Mouse (Mus musculus): ENCODE data around the gene Vmp1. TPM values are rescaled to one million over a fixed set of nuclear protein-coding genes. Genes with fewer than 3 reads are reported as not detected.

Vmp1 gene
- polyA plus RNA-seq, 1 experiment, result 101 TPM

DNA sequence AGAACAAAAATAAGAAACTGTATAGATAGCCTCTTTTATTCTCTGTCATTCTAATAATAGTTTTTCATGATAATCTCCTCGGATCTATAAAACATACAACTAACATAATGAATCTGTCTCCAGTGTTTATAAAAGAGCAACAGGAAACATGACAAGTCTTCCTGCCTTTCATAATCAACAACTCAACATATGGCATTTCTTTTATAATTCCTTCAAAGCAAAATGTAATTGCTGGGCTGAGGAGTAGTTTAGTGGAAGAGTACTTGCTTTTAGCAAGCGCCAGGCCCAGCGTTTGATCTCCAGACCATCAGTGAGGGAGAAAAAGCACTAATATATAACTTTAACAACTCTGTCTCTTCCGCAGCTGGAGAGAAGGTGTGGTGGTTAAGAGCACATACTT is 41.9 kb downstream of the Vmp1 start:
- Histone ChIP-seq H3K36me3 (ENCODE audit: control insufficient read depth, insufficient read depth, low read length, poor library complexity, severe bottlenecking) (peaks cover 3% of the 10 kb centered on the region), H3K9me3 (replicated peaks; ENCODE audit: control insufficient read depth, insufficient read depth, low read length, poor library complexity, severe bottlenecking) (no peaks in the 10 kb centered on the region), H3K4me1 (ENCODE audit: control insufficient read depth, insufficient read depth, low read length) (no peaks in the 10 kb centered on the region), H3K9ac (ENCODE audit: low read depth, poor library complexity, severe bottlenecking) (no peak overlapping the region), H3K27me3 (ENCODE audit: control insufficient read depth, insufficient read depth, low read length, poor library complexity, severe bottlenecking) (no peaks in the 10 kb centered on the region), H3K27ac (ENCODE audit: insufficient read depth, low read length) (no peak overlapping the region), H3K4me3 (ENCODE audit: low read depth, low read length) (no peak overlapping the region)
- no peak for TF ChIP-seq POLR2A (IDR thresholded peaks at IDR 0.05; ENCODE audit: insufficient read depth, low read length)
- no peak for TF ChIP-seq EP300 (IDR thresholded peaks at IDR 0.05; ENCODE audit: insufficient read depth, low read depth, low read length)
- TF ChIP-seq CTCF (IDR thresholded peaks at IDR 0.05; ENCODE audit: low read depth, low read length), result no peak

DNA sequence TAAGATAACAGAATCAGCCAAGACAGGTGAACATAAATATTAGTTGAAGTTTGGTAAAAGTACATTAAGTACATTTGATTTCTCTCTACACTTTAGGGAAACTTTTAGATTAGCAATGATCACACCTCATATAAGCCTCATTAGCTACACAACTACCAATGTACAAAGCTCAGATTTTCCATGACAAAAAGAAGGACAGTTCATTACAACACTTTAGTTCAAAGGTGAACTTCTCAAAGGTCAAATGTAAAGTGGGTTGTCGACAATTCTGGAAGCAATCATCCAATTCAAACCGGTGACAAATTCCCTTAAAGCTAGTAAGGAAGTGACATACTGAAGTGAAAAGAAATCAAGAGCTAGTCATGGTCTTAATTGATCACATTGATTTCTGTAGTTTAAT is 45.9 kb downstream of the Vmp1 start:
- H3K27me3 ChIP-seq (ENCODE audit: control insufficient read depth, insufficient read depth, low read length, poor library complexity, severe bottlenecking), result no peaks in the 10 kb centered on the region
- H3K9ac ChIP-seq (ENCODE audit: low read depth, poor library complexity, severe bottlenecking), result no peak overlapping the region
- no peaks in the 10 kb centered on the region for H3K9me3 ChIP-seq (replicated peaks; ENCODE audit: control insufficient read depth, insufficient read depth, low read length, poor library complexity, severe bottlenecking)
- TF ChIP-seq POLR2A (IDR thresholded peaks at IDR 0.05; ENCODE audit: insufficient read depth, low read length) (no peak), EP300 (IDR thresholded peaks at IDR 0.05; ENCODE audit: insufficient read depth, low read depth, low read length) (no peak), CTCF (IDR thresholded peaks at IDR 0.05; ENCODE audit: low read depth, low read length) (no peak)
- H3K4me3 ChIP-seq (ENCODE audit: low read depth, low read length), result no peak overlapping the region
- H3K4me1 ChIP-seq (ENCODE audit: control insufficient read depth, insufficient read depth, low read length), result no peaks in the 10 kb centered on the region
- H3K27ac ChIP-seq (ENCODE audit: insufficient read depth, low read length), result no peak overlapping the region
- H3K36me3 ChIP-seq (ENCODE audit: control insufficient read depth, insufficient read depth, low read length, poor library complexity, severe bottlenecking), result peaks cover 3% of the 10 kb centered on the region

DNA sequence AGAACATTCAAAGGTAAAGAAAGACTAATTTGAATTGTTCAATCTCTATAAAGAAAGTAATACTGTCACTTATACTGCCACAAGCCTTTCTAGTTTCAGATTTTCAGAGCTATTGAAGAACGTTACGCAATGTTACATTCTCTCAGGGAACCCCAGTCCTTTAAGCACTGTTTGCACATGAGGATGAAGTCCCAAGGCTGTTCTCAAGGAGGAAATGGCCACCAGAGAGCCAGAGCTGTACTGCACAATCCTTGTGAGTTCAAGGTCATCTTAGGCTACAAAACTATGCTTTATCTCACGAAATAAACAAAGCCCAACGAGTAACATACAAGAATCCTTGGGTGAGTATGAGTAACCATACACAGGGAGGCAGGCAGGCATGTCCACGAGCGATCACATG is 49.2 kb downstream of the Vmp1 start:
- H3K27me3 ChIP-seq (ENCODE audit: control insufficient read depth, insufficient read depth, low read length, poor library complexity, severe bottlenecking), result no peaks in the 10 kb centered on the region
- TF ChIP-seq POLR2A (IDR thresholded peaks at IDR 0.05; ENCODE audit: insufficient read depth, low read length) (no peak), EP300 (IDR thresholded peaks at IDR 0.05; ENCODE audit: insufficient read depth, low read depth, low read length) (no peak), CTCF (IDR thresholded peaks at IDR 0.05; ENCODE audit: low read depth, low read length) (no peak)
- peaks cover 8% of the 10 kb centered on the region for H3K36me3 ChIP-seq (ENCODE audit: control insufficient read depth, insufficient read depth, low read length, poor library complexity, severe bottlenecking)
- no peaks in the 10 kb centered on the region for H3K4me1 ChIP-seq (ENCODE audit: control insufficient read depth, insufficient read depth, low read length)
- H3K9me3 ChIP-seq (replicated peaks; ENCODE audit: control insufficient read depth, insufficient read depth, low read length, poor library complexity, severe bottlenecking), result no peaks in the 10 kb centered on the region
- no peak overlapping the region for H3K9ac ChIP-seq (ENCODE audit: low read depth, poor library complexity, severe bottlenecking)
- no peak overlapping the region for H3K4me3 ChIP-seq (ENCODE audit: low read depth, low read length)
- no peak overlapping the region for H3K27ac ChIP-seq (ENCODE audit: insufficient read depth, low read length)

DNA sequence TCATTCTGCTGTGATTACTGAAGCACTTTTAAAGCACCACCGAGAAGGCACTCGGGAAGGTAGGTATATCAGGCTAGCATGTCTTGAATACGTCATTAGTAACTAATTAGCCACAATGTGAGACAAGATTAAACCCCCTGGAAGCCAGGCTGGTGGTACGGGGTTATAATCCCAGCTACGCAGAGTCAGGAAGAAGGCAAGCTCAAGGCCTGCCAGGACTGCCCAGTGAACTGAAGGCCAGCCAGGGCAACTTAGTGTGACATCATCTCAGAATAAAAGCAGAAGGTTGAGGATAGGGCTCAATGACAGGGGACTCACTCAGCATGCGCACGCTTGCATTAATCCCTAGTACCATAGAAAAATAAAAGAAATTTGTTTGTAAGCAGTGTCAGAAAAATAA is 53.7 kb downstream of the Vmp1 start:
- H3K4me3 ChIP-seq (ENCODE audit: low read depth, low read length), result no peak overlapping the region
- no peak overlapping the region for H3K27ac ChIP-seq (ENCODE audit: insufficient read depth, low read length)
- peaks cover 8% of the 10 kb centered on the region for H3K36me3 ChIP-seq (ENCODE audit: control insufficient read depth, insufficient read depth, low read length, poor library complexity, severe bottlenecking)
- TF ChIP-seq EP300 (IDR thresholded peaks at IDR 0.05; ENCODE audit: insufficient read depth, low read depth, low read length), result no peak
- no peak for TF ChIP-seq POLR2A (IDR thresholded peaks at IDR 0.05; ENCODE audit: insufficient read depth, low read length)
- no peak for TF ChIP-seq CTCF (IDR thresholded peaks at IDR 0.05; ENCODE audit: low read depth, low read length)
- no peak overlapping the region for H3K9ac ChIP-seq (ENCODE audit: low read depth, poor library complexity, severe bottlenecking)
- no peaks in the 10 kb centered on the region for H3K9me3 ChIP-seq (replicated peaks; ENCODE audit: control insufficient read depth, insufficient read depth, low read length, poor library complexity, severe bottlenecking)
- H3K27me3 ChIP-seq (ENCODE audit: control insufficient read depth, insufficient read depth, low read length, poor library complexity, severe bottlenecking), result no peaks in the 10 kb centered on the region
- H3K4me1 ChIP-seq (ENCODE audit: control insufficient read depth, insufficient read depth, low read length), result no peaks in the 10 kb centered on the region

DNA sequence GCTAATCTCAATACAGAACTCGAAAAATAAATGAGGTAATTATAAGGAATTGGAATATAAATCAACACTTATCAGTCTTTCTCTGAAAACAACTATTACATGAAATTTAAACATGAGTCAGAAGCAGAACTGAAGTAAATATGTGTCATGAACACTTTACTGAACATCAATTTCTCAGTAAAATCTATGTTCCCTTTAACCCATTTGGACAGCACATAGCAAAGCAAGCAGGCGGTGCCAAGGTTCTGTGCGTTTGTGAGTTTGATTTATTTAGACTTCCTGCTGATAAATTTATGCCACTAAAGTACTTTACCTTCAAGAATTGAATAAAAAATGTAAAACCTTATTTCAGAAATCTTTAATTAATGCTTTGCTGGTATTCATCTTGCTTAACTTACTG is 54.2 kb downstream of the Vmp1 start:
- no peak overlapping the region for H3K4me3 ChIP-seq (ENCODE audit: low read depth, low read length)
- H3K27ac ChIP-seq (ENCODE audit: insufficient read depth, low read length), result no peak overlapping the region
- H3K9ac ChIP-seq (ENCODE audit: low read depth, poor library complexity, severe bottlenecking), result no peak overlapping the region
- TF ChIP-seq EP300 (IDR thresholded peaks at IDR 0.05; ENCODE audit: insufficient read depth, low read depth, low read length) (no peak), POLR2A (IDR thresholded peaks at IDR 0.05; ENCODE audit: insufficient read depth, low read length) (no peak), CTCF (IDR thresholded peaks at IDR 0.05; ENCODE audit: low read depth, low read length) (no peak)
- no peaks in the 10 kb centered on the region for H3K9me3 ChIP-seq (replicated peaks; ENCODE audit: control insufficient read depth, insufficient read depth, low read length, poor library complexity, severe bottlenecking)
- H3K4me1 ChIP-seq (ENCODE audit: control insufficient read depth, insufficient read depth, low read length), result no peaks in the 10 kb centered on the region
- peaks cover 8% of the 10 kb centered on the region; the same call in 1 of the 2 replicates for H3K36me3 ChIP-seq (ENCODE audit: control insufficient read depth, insufficient read depth, low read length, poor library complexity, severe bottlenecking)
- no peaks in the 10 kb centered on the region for H3K27me3 ChIP-seq (ENCODE audit: control insufficient read depth, insufficient read depth, low read length, poor library complexity, severe bottlenecking)

DNA sequence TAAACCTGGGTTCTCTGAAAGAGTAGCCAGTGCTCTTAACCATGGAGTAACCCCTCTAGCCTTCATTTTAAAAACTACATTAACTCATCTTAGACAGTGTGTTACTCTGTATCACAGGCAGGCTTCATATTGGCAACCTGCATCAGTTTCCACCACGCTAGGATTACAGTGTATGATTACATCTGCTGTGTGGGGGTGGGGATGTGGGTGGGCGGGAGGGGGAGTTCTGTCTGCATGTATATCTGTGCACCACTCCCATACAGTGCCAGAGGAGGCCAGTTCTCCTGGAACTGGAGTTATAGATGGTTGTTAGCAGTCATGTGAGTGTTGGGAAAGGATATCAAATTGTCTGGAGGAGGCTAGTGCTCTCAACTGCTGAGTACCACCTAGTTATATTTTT is 55.2 kb downstream of the Vmp1 start:
- Histone ChIP-seq H3K9me3 (replicated peaks; ENCODE audit: control insufficient read depth, insufficient read depth, low read length, poor library complexity, severe bottlenecking) (no peaks in the 10 kb centered on the region), H3K27ac (ENCODE audit: insufficient read depth, low read length) (no peak overlapping the region), H3K9ac (ENCODE audit: low read depth, poor library complexity, severe bottlenecking) (no peak overlapping the region), H3K27me3 (ENCODE audit: control insufficient read depth, insufficient read depth, low read length, poor library complexity, severe bottlenecking) (no peaks in the 10 kb centered on the region), H3K36me3 (ENCODE audit: control insufficient read depth, insufficient read depth, low read length, poor library complexity, severe bottlenecking) (peaks cover 8% of the 10 kb centered on the region; the same call in 1 of the 2 replicates), H3K4me1 (ENCODE audit: control insufficient read depth, insufficient read depth, low read length) (no peaks in the 10 kb centered on the region), H3K4me3 (ENCODE audit: low read depth, low read length) (no peak overlapping the region)
- TF ChIP-seq POLR2A (IDR thresholded peaks at IDR 0.05; ENCODE audit: insufficient read depth, low read length), result no peak
- TF ChIP-seq EP300 (IDR thresholded peaks at IDR 0.05; ENCODE audit: insufficient read depth, low read depth, low read length), result no peak
- TF ChIP-seq CTCF (IDR thresholded peaks at IDR 0.05; ENCODE audit: low read depth, low read length), result no peak

Data from ES-Bruce4 (cell line).